Mouse (Mus musculus): ENCODE measurements around the gene Smim26. TPM values are rescaled to one million over a fixed set of nuclear protein-coding genes. Genes with fewer than 3 reads are reported as not detected.
"Not testable (repeated sequence)": the region's sequence is repeated elsewhere in the genome, so short reads cannot be mapped to it uniquely, and the experiment has no call there.

The Smim26 gene
- total RNA-seq (2021) = 10 to 100 TPM; 69.8 to 69.9 TPM
- long read RNA-seq, experiment 1, transcript Smim26-201 (2 exons, 471 nt) = major isoform, 81 of 86 reads
- long read RNA-seq, experiment 1, partial matches to known transcripts = 4 of 86 reads
- long read RNA-seq, experiment 1, other reads (novel, unspliced or antisense) = 1 of 86 reads
- long read RNA-seq, experiment 2, transcript Smim26-201 (2 exons, 471 nt) = major isoform, 49 of 53 reads
- long read RNA-seq, experiment 2, partial matches to known transcripts = 2 of 53 reads
- long read RNA-seq, experiment 2, other reads (novel, unspliced or antisense) = 2 of 53 reads

DNA sequence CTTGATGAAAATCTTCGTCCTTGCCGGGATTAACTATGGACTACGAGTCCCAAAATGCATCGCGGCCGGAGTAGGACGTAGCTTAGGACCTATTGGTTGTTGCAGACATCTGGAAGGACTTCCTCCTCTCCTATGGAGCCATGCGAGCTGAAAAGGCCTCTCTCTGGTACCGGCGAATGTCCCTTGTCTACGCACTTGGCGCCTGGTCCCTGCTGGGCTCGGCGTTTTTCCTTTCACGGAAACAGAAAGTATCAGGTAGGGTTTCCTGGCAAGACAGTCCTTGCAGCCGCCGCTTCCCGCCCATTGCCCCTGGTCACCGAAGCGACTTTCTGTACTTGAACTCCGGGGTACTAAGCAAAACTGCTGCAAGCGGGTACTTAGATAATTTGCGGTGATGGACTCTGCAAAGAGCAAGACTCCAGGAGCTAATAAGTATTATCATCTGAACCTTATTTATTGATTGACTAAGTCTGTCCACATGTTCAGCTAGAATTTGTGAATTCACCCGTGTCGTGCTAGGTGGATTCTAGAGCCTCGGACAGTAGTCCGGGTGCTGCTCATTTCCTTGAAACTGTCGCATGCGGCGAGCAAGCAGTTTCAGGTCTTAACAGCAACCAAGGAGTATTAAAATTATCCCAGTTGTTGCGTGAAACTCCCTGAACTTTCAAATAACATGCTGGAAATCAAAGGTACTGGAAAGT lies at the start of gene Smim26:
Gene Smim26, plus strand, starts transcription at position 104 of the 701 bp plus-strand sequence.
- DNase-seq = peak; percentile 63

DNA sequence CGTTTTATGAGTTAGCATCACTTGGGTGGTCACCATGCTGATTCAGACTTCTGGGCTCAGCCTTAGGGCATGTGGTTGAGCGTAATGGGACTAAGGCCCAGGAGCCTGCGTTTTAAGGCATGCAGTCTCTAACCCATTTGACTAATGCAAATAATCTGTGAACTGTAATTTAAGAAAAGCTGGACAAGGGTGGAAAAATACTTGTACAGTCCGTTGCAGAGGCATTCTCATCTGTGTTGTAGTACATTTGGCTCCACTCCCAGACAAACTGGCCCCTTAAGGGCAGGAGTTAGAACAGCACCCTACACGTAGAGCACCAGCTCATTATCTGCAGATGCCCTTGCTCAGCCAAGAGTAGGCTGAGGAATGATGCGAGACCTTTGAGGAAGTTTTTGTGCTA lies 49.2 kb upstream of the Smim26 start:
- no peak for DNase-seq

DNA sequence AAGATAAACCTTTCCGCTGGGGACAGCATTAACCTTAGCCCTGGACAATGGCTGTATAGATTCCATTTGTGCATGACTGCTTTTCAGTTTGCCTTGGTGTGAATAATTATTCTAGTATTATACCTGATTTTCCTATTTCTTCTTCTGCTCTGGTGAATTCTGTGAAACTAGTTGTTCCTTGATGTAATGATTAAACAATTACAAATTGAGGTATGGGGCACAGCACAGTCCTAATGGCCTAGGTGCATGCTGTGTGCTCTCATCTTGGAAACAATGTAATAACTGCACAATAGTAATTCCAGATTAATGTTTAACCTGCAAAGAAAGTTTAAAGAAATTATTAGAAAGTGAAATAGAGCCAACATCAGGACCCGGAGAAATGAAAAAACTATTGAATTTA lies 48.8 kb upstream of the Smim26 start:
- no peak for DNase-seq

DNA sequence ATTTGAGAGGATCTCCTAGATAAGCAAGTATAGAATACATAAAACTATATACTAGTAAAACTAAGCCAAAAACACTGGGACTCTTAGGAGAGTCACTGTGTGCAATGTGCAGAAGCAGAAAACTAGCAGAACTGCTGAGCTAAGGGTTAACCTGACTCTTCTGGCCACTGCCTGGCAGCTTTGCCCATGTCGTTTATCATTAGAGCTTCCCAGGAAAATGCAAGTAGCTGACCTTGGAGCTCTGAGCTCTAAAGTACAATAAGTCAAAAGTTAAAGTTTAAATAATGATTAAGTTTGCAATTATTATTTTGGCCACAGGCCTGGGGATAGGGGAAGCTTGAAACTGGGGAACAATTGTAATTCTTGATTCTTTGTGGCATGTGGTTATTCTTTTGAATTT lies 48.4 kb upstream of the Smim26 start:
- no peak for DNase-seq

DNA sequence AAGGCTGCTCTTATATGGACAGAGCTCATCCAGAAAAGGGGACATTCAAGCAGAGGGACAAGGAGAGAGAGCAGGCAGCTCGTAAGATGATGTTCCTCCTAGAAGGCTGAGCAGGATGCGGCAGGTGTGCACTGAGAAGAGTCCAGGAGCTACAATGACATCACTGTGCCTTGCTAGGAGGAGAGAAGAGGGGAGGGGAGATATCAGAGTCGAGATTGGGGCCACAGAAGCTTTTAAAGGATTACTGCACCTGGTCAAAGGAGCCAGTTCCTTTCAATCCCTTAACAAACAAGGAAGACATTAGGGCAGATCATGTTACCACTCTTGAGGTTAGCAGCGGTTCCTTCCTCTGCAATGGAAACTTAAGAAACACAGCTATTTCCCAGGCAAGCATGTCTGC lies 46.3 kb upstream of the Smim26 start:
- DNase-seq = no peak

DNA sequence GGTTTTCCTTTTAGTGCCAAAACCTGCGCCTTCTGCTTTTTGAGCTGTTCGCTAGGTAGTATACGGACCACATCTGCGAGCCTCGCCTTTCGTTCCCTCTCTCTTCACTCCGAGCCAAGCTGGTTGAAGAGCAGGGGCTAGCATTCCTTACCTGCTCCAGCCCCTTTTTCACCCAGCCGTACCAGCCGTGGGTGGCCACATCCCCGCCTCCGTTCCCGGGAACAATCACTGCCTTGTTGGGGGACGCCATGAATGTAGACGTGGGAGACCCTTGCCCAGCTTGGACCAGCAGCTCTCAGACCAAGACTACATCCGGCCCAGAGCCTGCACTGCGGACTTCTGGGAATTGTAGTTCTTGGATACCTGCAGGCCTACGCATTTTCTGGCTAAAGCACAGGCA lies 43.3 kb upstream of the Smim26 start, which contains the start of gene Rbbp9:
Gene Rbbp9, minus strand, starts transcription at position 341 of the 400 bp plus-strand sequence.
- DNase-seq = peak; percentile 42

DNA sequence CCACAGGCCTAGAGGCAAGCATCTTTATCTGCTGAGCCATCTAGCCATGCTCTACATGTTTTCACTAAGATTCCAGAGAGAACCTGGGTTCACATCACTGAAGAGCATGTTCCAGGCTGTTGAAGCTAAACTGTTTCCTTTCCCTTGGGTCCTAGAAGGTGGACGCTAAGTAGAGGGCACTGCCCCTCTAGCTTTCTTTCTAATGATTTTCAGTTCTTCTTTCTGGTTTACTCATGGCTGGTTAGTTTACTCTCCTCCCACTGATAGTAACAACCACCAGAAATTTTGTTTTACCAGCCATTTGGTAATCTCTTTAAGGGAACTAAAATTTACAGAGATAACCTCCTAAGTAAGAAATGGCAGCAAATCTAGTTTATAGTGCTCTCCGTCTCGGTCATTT lies 39.9 kb upstream of the Smim26 start:
- no peak for DNase-seq

DNA sequence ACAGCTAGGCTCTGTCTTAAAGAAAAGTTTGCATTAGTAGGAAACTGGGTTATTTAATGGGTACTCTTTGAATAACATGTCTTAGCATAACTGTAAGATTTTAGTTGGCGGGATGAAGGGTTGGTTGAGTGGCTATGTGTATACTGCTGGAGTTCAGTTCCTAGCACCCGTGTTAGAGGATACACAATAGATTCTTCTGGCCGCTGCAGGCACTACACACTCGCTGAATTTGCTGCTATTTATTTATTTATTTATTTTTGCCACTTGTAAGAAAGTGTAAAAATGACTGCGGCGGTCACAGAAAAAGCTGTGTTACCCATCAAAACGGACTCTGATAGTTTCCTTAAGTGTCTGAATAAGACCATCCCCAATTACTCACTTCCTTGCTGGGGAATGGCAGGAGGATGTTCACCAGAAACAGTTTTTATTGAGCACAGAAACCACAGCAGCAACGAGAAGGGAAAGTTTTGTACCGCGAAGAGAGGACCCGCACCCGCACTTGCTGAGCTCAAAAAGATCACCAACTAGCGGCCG lies 38.5 kb upstream of the Smim26 start:
- DNase-seq = no peak

DNA sequence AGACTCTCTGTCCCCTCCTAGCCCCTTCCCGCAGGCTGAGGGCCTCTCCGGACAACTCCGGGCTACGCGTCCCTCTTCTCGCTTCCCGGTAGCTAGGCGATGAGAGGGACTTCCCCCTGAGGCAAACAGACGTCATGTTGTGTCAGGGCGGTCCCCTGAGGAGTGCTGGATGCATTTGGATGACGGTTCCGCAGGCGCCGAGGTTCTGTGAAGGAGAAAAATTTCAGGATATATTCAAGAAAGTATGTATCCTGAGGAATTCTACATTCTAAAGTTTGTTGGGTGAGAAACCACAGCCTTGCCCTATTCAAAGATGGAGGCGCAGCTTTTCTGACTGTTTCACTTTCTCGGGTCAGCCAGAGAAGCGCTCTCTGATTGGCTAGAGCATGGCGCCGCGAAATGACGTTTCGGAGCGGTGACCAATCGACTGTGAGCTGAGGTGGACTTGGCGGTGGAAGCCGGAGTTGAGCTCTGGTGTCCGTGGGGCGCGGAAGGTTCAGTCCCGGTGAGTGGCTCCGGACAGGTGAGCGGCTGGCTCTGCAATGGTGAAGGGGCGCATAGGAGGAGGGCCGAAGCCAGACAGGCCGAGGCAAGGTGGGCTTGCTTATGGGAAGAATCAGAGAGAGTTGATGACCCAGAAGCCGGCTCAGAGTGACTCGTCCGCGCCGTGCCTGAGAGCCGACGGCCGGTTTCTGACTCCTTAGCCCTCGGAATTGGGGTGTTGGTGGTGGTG lies 37.9 kb upstream of the Smim26 start, which contains the start of gene Sec23b:
Gene Sec23b, plus strand, starts transcription at position 410 of the 733 bp plus-strand sequence.
- peak; percentile 96 for DNase-seq

DNA sequence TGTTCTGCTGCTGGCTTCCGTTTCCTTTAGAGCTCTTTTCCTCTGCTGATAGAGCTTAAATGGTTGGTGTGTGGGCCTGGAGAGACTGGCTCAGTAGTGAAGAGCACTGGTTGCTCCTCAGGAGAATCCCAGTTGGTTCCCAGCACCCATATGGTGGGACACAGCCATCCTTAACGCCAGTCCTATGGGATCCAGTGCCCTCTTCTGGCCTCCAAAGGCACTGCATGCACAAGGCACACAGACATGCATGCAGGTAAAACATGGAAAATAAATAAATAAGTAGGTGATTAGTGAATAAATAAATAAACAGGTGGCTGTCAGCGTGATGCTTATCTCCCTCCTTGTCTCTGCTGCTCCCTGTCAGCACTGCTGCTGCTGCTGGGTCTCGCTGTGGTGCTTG lies 5.1 kb upstream of the Smim26 start:
- no peak for DNase-seq

DNA sequence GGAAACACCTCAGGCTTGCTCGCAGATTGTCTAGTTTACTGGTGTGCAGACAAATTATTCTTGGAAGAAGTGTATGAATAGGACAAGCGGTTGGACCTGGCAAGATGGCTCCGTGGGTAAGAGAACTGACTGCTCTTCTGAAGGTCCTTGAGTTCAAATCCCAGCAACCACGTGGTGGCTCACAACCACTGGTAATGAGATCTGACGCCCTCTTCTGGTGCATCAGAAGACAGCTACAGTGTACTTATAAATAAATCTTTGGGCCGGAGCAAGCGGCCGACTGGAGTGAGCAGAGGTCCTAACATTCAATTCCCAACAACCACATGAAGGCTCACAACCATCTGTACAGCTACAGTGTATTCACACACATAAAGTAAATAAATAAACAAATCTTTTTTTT lies 818 bp upstream of the Smim26 start:
- not testable (repeated sequence) for DNase-seq

DNA sequence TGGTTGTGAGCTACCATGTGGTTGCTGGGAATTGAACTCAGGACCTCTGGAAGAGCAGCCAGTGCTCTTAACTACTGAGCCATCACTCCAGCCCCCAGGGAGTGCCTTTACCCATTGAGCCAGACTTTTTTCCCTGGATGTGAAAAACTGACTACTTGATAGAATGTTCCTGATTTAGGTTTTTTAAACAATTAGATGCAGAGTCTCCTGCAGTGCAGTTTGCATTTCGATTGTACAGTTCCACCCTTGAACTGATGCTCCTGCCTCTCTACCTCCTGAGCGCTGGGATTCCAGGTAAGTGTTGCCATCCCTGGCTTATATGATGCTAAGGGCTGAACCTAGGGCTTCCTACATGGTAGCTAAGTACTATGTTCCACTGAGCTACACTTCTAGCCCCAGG lies 4.2 kb downstream of the Smim26 start:
- DNase-seq = no peak

DNA sequence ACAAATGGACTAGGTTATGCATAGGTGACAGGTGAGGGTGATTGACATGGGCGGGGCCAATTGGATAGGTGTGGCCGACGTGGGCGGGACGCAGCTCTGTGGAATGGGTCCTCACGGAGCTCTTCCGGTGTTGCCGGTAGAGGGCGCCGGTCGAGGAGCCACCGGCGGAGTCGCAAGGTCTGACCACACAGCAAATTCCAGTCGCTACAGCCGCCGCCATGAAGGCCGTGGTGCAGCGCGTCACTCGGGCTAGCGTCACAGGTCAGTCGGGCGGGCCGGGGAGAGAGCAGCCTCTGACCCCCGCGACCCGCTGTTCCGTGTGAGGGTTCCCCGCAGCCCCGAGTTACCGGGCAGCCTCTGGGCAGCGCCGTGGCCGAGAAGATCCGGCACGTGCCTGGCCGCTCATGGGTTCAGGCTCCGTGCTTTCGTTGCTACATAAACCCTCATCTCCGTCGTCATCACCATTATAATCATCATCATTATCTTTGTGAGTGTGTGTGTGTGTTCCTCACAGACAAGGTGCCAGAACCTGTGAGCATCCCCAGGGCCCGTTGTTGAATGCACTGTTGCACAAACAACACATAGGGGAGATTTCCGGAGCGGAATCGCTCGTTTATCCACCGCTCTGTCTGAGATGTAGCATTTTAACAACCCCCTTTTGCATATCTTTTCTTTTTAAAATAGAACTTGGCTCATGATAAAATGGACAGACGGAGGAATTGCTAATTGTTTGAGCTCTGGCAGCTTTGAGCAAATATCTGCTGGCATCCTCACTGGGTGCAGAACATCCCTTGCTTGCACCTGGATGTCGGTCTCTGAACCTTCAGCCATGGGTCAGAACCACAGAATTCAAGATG lies 6.2 kb downstream of the Smim26 start, which contains the start of gene Dtd1:
Gene Dtd1, plus strand, starts transcription at position 67 of the 857 bp plus-strand sequence.
- peak; percentile 81 for DNase-seq

DNA sequence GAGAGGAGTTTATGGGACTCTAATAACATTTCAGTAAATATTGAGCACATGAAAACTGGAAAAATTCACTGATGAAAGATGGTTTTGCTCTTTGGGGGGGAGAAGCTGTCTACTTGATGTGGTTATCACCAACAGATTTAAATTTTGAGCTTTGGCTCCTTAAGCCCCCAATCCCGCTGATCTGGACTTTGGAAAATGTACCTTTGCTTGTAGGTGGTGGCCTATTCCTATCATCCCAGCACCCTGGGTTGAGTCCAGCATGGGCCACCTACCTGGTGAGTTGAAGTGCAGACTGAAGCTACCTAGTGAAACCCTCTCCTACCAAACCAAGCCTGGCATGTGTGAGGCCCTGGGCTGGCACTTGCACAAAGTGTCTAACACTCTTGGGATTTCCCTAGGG lies 7.7 kb downstream of the Smim26 start:
- no peak for DNase-seq

DNA sequence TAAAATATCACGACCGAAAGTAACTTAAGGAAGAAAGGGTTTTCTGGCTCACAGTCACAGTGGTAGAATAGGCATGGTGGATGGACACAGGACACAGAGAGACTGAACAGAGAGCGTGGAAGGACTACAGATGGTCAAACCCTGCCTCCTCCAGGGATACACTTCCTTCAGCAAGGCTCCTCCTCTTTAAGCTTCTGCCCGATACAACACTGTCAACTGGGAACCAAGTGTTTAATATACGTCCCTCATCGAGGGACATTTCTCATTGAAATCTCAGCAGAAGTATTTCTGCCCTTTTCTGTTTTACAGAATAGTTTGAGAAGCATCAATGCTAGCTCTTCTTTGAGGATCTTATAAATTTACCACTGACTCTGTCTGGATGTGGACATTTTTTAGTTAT lies 20.1 kb downstream of the Smim26 start:
- no peak for DNase-seq

DNA sequence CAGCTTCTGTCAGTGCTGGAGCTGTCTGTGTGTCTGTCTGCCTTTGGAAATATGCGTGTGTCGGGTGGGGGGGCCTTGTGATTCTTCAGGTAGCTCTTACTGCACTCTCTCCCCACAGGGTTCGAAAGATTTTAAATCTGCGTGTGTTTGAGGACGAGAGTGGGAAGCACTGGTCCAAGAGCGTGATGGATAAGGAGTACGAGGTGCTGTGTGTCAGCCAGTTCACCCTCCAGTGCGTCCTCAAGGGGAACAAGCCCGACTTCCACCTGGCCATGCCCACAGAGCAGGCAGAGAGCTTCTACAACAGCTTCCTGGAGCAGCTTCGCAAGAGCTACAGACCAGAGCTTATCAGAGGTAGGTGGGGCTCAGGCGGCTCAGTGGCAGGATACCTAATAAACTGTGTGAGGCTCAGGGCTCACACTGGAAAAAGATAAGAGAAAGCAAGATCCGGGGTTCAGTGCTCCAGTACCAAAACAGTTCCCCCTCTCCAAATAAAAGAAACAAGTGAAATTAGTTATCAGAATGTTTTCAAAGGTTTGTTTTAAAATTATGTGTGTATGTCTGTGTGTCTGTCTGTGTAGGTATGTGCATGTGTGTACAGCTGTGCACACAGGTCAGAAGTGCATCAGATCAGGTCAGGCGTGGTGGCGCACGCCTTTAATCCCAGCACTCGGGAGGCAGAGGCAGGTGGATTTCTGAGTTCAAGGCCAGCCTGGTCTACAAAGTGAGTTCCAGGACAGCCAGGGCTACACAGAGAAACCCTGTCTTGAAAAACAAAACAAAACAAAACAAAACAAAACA lies 23.4 kb downstream of the Smim26 start:
- DNase-seq = no peak

DNA sequence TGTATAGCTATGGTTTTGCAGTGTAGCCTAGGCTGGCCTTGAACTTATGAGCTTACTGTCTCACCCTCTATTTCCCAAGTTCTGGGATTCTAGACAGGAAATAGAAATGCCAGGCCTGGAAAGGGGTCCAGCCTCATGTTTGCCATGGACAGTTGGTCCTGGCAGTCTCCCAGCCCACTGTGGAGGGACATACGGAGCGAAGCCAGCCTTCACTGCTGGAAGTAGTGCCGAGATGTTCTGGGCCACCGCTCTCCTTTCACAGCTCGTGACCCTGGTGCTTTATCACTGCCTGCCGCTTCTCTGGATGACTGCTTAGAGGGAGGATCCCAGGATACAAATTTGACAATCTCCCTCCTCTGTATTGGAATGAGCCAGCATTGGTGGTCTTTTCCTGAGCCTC lies 27.6 kb downstream of the Smim26 start:
- no peak for DNase-seq

DNA sequence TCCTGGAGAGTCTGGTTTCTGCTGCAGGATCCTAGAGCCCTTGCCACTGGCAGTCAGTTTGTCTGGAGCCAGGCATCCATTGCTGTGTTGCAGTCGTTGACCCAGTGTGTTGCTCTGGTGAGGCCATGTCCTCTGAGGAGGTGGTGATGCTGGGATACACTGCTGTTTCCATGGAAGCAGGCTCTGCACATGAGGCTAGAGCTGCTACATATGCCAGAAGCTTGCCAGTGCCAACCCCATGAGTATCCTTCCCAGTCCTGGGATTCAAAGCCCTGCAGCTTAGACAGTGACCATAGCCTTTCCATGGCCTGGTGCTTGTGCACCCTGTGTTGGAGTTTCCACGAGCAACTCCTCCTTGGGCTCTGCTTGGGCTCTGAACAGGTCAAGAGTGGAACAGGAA lies 39.7 kb downstream of the Smim26 start:
- DNase-seq = no peak

DNA sequence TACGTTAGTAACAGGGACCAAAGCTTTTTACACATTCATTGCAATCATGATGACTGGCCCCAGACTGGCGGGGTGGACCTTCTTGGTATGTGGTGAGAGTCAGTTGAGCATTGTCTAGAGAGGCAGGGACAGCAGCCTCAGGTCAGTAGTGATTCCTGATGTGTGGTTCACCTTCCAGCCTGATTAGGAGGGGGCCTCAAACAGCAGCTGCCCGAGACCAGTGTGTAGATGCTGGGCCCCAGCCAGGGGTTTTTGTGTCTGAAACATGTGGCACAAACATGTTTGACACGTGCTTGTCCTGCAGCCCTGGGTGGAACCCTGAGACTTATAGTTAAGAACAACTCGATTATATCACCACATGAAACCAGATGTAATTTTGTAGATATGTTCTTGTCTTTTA lies 40.4 kb downstream of the Smim26 start:
- DNase-seq = no peak

DNA sequence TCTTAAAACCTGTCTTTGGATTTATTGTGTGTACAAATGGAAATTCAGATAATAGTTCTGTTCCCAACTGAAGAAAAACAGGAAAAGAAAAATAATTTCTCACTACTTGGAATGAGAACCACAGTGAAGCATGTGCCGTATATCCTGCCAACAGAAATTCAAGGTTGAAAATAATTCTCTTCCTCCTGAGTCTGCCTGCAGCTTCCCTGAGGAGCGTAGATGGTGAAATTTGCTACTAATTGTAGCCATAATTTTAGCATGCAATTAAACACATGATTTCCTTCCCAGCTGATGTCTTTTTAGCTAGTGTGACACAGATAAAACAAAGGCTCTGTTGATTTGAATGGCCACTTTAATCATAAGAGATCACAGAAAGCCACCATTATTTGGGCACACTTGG lies 40.9 kb downstream of the Smim26 start:
- no peak for DNase-seq
